Mouse (Mus musculus) midbrain, embryonic 11.5 days (tissue): Measurements from ENCODE around the gene Nsun7. TPM values are rescaled to one million over a fixed set of nuclear protein-coding genes. Genes with fewer than 3 reads are reported as not detected.

Source experiments
- polyA plus RNA-seq: library from polyadenylated mRNA; unstranded; fragments of >200 nt; fragmentation: Nextera tagmentation; extraction: Ambion mirVana; gene quantifications from 2 replicates; pipeline ENCODE4 v1.2.1, GENCODE M21; 2014

The Nsun7 gene
- polyA plus RNA-seq, 1 experiment from 2014 or later: 0.49 TPM

Other genes with a start within 250 kb of the Nsun7 start
- 1.2 and 2.1 TPM in 2 replicates for gene Rbm47, start 86.8 kb upstream of the Nsun7 start, polyA plus RNA-seq